Mouse (Mus musculus): Measurements from ENCODE around the gene Ninj1. TPM values are rescaled to one million over a fixed set of nuclear protein-coding genes. Genes with fewer than 3 reads are reported as not detected.

Ninj1 gene
- polyA plus RNA-seq, 1 experiment from 2014 or later, result 26.5 TPM

DNA sequence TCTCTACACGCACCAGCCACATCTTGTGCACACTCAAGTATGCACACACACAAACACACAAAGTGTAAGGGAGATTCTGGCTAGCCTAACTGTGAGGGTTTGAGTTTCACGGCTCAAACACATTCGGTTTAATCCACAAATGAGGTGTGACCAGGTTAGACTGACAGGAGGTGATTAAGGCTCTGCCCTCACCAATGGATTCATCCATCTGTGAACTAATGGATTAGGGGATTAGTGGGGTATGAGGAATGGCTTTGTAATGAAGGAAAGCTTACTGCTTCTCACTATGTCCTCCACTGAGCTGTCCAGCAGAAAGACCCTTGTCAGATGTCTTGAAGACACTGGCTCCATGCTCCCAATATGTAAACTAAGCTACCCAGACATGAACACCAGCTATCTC, 31.4 kb downstream of the Ninj1 start:
- no peak overlapping the region for H3K27ac ChIP-seq
- no peak for ATAC-seq (ENCODE audit: low FRiP score)
- H3K9ac ChIP-seq, result no peak overlapping the region
- peaks cover 36% of the 10 kb centered on the region for H3K27me3 ChIP-seq
- no peaks in the 10 kb centered on the region for H3K9me3 ChIP-seq (replicated peaks)
- no peak overlapping the region for H3K4me2 ChIP-seq (replicated peaks)
- 49% methylated on average over 3 of the region's 3 CpGs for WGBS
- peaks cover 11% of the 10 kb centered on the region; the same call in 1 of the 2 replicates for H3K4me1 ChIP-seq
- no peaks in the 10 kb centered on the region for H3K36me3 ChIP-seq
- H3K4me3 ChIP-seq, result no peak overlapping the region

DNA sequence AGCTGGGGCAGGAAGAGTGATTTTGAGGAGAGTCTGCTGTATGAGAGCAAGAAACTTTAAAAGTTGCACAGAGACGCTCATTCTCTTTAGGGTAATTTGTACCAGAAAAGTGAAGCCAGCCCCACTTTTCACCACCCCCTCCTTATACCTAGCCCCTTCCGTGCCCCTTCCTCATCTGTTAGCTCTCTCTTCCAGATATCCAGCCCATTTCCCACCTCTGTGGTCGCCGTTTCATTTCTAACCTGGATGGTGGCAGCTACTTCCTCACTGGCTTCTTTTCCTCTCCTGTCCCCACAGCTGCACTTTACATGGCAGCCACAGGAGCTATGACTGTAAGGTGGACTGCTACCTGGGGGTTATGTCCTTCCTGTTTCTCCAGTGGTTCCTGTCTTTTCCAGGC, 32.1 kb downstream of the Ninj1 start:
- Histone ChIP-seq H3K27ac (no peak overlapping the region), H3K27me3 (peaks cover 32% of the 10 kb centered on the region), H3K4me3 (no peak overlapping the region), H3K4me2 (replicated peaks) (no peak overlapping the region), H3K36me3 (no peaks in the 10 kb centered on the region), H3K9ac (no peak overlapping the region), H3K4me1 (peaks cover 8% of the 10 kb centered on the region; the same call in 1 of the 2 replicates), H3K9me3 (replicated peaks) (no peaks in the 10 kb centered on the region)
- no peak for ATAC-seq (ENCODE audit: low FRiP score)
- WGBS, result 88% methylated on average over 4 of the region's 4 CpGs

DNA sequence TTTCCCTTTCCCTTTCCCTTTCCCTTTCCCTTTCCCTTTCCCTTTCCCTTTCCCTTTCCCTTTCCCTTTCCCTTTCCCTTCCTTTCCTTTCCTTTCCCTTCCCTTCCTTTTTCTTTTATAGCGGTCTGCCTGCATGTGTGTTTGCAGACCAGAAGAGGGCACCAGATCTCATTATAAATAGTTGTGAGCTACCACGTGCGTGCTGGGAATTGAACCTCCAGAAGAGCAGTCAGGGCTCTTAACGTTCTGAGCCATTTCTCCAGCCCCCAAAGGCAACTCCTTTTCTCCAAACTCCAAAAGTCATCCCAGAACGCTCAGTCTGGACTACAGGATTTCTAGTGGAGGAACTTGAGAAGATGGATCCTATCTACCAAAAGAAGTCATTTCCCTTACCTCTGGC, 33.6 kb downstream of the Ninj1 start:
- H3K36me3 ChIP-seq, result no peaks in the 10 kb centered on the region
- H3K9me3 ChIP-seq (replicated peaks), result no peaks in the 10 kb centered on the region
- no peak overlapping the region for H3K4me3 ChIP-seq
- H3K4me1 ChIP-seq, result no peaks in the 10 kb centered on the region; the same call in 1 of the 2 replicates
- peaks cover 29% of the 10 kb centered on the region for H3K27me3 ChIP-seq
- H3K27ac ChIP-seq, result no peak overlapping the region
- 16% methylated on average over 5 of the region's 5 CpGs for WGBS
- no peak for ATAC-seq (ENCODE audit: low FRiP score)
- no peak overlapping the region for H3K9ac ChIP-seq
- no peak overlapping the region for H3K4me2 ChIP-seq (replicated peaks)

DNA sequence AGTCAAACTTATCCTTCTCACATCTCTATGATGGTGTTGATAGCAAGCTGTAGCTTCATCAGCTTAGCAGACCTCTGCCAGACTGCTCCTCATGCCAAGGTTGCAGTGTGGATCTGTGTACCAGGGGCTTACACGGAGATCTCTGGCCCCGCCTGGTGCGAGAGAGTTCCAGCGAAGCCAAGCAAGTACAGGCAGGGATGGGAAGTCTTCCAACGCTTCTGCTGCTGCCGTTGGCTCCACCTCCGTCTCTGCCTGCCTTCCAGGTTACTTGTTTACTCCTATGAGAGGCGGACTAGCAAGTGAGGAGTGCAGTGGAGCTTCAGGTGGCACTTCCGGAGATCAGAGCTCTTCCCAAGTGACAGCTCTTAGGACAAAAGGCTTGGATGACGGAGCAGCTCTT, 37.0 kb downstream of the Ninj1 start:
- H3K27me3 ChIP-seq, result peaks cover 14% of the 10 kb centered on the region
- no peaks in the 10 kb centered on the region for H3K36me3 ChIP-seq
- no peak for ATAC-seq (ENCODE audit: low FRiP score)
- H3K27ac ChIP-seq, result no peak overlapping the region
- no peak overlapping the region for H3K9ac ChIP-seq
- H3K4me3 ChIP-seq, result no peak overlapping the region
- H3K4me2 ChIP-seq (replicated peaks), result no peak overlapping the region
- WGBS, result 14% methylated on average over 10 of the region's 10 CpGs
- no peaks in the 10 kb centered on the region for H3K9me3 ChIP-seq (replicated peaks)
- H3K4me1 ChIP-seq, result no peaks in the 10 kb centered on the region

DNA sequence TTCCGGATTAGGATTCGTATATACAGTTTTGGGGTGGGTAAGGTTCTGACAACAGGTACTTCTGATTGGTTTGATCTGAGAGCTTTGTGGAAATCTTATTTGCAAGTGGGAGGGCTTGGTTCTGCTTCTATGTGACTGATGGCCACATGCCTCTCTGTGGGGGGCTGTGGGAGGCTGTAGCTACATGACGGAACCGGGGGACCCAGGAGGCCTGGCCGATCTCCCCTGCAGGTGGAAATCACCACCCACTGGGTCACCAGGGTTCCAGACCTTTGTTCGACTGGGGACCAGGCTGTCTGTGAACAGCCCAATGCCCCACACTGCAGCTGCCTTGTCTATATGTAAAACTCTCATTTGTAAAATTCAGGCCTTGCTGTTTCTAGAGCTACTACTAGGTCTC, 37.4 kb downstream of the Ninj1 start:
- Histone ChIP-seq H3K4me3 (no peak overlapping the region), H3K4me2 (replicated peaks) (no peak overlapping the region), H3K27ac (no peak overlapping the region), H3K4me1 (no peaks in the 10 kb centered on the region), H3K27me3 (peaks cover 12% of the 10 kb centered on the region), H3K9ac (no peak overlapping the region), H3K9me3 (replicated peaks) (no peaks in the 10 kb centered on the region), H3K36me3 (no peaks in the 10 kb centered on the region)
- WGBS, result 14% methylated on average over 6 of the region's 6 CpGs
- no peak for ATAC-seq (ENCODE audit: low FRiP score)

DNA sequence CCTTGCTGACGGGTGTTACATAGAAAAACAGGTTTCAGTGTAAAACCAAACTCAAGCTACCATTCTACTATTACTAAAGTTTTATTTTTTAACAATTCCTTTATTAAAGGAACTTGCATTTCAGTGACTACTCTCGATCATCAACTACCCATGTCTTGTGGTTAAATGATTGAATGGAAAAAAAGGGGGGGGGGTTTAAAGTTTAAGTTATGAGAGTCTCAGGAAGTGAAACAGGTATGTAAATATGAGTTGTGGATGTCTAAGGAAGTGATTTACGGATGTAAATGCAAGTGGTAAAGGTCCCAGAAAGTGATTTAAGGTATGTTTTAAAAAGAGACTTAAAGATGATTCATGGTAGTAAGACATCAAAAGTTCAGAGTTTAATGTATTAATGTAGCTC, 37.9 kb downstream of the Ninj1 start:
- Histone ChIP-seq H3K4me1 (no peaks in the 10 kb centered on the region), H3K9me3 (replicated peaks) (no peaks in the 10 kb centered on the region), H3K9ac (no peak overlapping the region), H3K27ac (no peak overlapping the region), H3K4me2 (replicated peaks) (no peak overlapping the region), H3K36me3 (no peaks in the 10 kb centered on the region), H3K27me3 (peaks cover 10% of the 10 kb centered on the region), H3K4me3 (no peak overlapping the region)
- ATAC-seq (ENCODE audit: low FRiP score), result no peak
- 63% methylated on average over 3 of the region's 3 CpGs for whole genome bisulfite sequencing

DNA sequence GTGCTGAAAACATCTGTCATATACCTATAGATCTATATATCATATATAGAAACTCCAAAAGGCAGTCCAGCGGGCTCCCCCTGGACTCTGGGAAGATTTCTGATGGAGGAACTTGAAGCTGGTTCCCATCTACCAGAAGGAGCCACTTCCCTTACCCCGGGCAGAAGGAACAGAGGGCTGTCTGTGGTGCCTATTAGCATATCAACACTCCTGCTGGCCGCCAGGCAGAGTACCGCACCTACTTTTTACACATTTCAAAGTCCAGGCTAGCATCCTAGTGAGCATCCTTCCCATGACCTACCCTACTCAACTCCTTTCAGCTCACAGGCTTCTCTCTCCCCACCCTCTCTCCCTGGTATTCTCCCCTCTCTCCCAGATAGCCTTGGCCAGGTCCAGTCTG, 38.3 kb downstream of the Ninj1 start:
- Histone ChIP-seq H3K4me2 (replicated peaks) (no peak overlapping the region), H3K9ac (no peak overlapping the region), H3K27me3 (peaks cover 7% of the 10 kb centered on the region; the same call in 1 of the 2 replicates), H3K36me3 (no peaks in the 10 kb centered on the region), H3K9me3 (replicated peaks) (no peaks in the 10 kb centered on the region), H3K4me3 (no peak overlapping the region), H3K27ac (no peak overlapping the region), H3K4me1 (no peaks in the 10 kb centered on the region)
- ATAC-seq (ENCODE audit: low FRiP score), result no peak
- WGBS, result 17% methylated on average over 4 of the region's 4 CpGs

DNA sequence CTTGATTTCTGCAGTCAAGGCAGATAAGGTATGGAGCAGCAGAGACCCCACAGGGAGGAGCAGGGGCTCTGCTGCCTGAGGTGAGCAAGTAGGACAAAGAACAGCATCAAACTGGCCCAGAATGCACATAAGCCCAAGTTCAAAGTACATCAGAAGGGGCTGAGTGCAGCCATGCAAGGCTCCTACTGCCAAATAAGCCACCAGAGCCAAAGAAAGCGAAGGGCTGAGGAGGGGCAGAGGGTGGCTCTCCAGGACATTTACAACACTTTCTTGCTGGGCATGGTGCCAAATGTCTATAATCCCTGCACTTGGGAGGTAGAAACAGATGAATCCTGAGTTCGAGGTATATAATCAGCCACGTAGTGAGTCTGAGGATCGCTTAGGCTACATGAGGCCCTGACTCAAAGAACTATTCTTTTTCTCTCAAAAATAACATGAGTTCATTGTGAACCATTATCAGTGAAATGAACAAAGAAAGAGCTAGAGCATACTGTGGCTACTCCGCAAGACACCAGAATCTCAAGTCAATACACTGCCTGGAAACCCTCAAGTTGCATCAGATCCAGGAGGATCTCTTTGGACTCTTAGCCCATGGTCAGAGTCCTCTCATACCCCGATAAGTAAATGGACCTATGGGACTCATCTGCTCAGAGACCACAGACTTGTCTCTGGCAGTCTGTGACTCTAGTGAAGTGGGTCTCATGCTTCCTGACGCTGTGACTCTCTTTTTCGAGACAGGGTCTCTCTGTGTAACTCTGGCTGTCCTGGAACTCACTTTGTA, 46.7 kb downstream of the Ninj1 start:
- H3K27ac ChIP-seq, result no peak overlapping the region
- 0 out of 2 replicates have a peak, but pooled peaks cover 2% of the 10 kb centered on the region for H3K4me1 ChIP-seq
- no peak for ATAC-seq (ENCODE audit: low FRiP score)
- no peak overlapping the region for H3K4me2 ChIP-seq (replicated peaks)
- no peaks in the 10 kb centered on the region for H3K27me3 ChIP-seq
- H3K9me3 ChIP-seq (replicated peaks), result no peaks in the 10 kb centered on the region
- 90% methylated on average over 8 of the region's 8 CpGs for WGBS
- no peak overlapping the region for H3K4me3 ChIP-seq
- H3K36me3 ChIP-seq, result no peaks in the 10 kb centered on the region
- no peak overlapping the region for H3K9ac ChIP-seq

DNA sequence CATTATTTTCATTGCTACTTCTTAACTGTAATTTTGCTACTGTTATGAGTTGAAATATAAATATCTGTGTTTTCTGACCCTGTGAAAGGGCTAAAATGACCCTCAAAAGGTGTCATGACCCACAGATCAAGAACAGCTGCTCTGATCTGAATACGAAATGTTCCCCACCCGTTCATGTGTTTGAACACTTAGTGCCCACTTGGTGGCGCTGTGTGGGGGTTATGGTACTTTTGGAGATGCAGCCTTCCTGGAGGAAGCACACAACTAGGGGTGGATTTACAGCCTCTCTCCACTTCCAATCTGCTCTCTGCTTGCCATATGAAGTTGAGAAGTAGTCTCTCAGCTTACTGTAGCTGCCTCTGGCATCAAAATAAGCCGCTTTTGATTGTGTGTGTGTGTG, 47.4 kb downstream of the Ninj1 start:
- 93% methylated on average over 4 of the region's 4 CpGs for WGBS

DNA sequence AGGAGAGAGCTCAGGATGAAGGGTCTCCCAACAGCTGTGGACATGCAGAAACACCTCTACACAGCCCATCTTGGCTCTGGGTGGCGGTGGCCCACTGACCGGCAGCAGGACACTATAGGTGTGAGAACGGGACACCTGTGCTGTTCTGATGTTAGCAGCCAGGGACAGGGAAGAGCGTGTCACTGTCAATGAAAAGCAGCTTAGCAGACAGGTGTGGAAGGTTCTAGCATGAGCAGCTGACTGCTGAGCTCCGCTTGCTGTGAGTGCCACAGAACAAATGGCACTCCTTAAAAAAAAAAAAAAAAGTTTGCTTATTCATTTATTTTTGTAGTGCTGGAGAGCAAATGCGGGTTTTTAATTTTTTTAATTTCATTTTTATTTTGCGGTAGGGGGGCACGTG, 50.3 kb downstream of the Ninj1 start:
- 90% methylated on average over 8 of the region's 8 CpGs for WGBS
- Histone ChIP-seq H3K4me1 (0 out of 2 replicates have a peak, but pooled peaks cover 2% of the 10 kb centered on the region), H3K9me3 (replicated peaks) (no peaks in the 10 kb centered on the region), H3K4me2 (replicated peaks) (no peak overlapping the region), H3K36me3 (no peaks in the 10 kb centered on the region), H3K4me3 (no peak overlapping the region), H3K27me3 (no peaks in the 10 kb centered on the region), H3K27ac (no peak overlapping the region), H3K9ac (no peak overlapping the region)
- ATAC-seq (ENCODE audit: low FRiP score), result no peak

More for the DNA sequence above, 47.4 kb downstream of the Ninj1 start:
- Histone ChIP-seq H3K4me3 (no peak overlapping the region), H3K4me1 (0 out of 2 replicates have a peak, but pooled peaks cover 2% of the 10 kb centered on the region), H3K27ac (no peak overlapping the region), H3K4me2 (replicated peaks) (no peak overlapping the region), H3K27me3 (no peaks in the 10 kb centered on the region), H3K9me3 (replicated peaks) (no peaks in the 10 kb centered on the region), H3K9ac (no peak overlapping the region), H3K36me3 (no peaks in the 10 kb centered on the region)
- ATAC-seq (ENCODE audit: low FRiP score), result no peak

DNA sequence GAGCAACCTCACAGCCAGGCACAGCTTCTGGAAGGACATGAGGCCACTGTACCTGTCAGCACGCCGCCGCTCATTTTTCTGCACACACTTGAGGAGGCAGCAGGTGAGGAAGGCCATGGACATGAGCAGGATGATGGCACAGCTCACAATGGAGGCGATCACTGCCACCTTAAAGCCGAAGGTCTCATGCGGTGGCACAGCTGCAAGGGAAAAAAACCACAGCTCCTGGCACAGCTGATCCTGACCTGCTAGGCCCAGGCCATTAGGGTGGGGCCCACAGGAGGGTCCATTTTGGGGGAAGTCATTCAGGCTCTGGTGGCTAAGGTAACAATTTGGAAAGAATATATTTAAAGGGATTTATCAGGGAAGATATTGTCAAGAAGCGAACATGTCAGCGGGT, 51.5 kb downstream of the Ninj1 start:
- Histone ChIP-seq H3K4me3 (no peak overlapping the region), H3K27ac (no peak overlapping the region), H3K9ac (no peak overlapping the region), H3K36me3 (no peaks in the 10 kb centered on the region), H3K4me1 (0 out of 2 replicates have a peak, but pooled peaks cover under 1% of the 10 kb centered on the region), H3K27me3 (no peaks in the 10 kb centered on the region), H3K9me3 (replicated peaks) (no peaks in the 10 kb centered on the region), H3K4me2 (replicated peaks) (no peak overlapping the region)
- ATAC-seq (ENCODE audit: low FRiP score), result no peak
- WGBS, result 97% methylated on average over 8 of the region's 8 CpGs

DNA sequence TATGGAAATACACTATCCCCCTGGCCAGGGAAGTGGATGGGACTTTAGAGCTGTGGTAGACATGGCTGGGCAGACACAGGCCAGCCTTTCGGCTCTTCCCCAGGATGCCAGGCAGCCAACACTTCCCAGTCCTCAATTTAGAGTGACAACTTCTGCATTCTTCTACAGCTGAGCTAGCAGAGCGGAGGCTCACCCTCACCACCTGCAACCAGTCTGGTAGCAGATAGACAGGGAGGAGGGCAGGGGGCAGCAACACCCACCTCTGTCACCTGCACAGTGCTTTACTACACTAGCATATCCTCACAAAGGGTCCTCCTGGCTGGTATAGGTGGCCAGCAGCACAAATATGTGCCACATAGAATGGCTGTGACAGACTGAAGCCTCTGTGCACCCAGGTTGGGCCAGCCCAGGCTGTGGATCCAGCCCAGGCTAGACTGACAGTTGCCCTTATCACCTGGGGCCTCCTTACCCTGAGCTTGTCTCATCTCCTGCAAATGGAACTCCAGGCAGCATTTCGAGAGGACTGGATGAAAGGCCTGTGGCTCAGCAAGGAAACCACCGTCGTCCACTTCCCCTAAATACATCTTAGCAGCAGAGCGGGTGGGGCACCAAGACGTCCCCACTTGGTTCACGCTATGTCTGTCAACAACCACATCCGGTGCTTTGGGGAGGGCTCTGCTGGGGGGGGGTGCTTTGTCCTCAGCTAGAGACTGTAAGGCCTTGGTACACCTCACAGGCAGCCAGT, 55.2 kb downstream of the Ninj1 start:
- Histone ChIP-seq H3K36me3 (no peaks in the 10 kb centered on the region), H3K27ac (no peak overlapping the region), H3K4me1 (peaks cover under 1% of the 10 kb centered on the region), H3K4me3 (no peak overlapping the region), H3K27me3 (peaks cover 26% of the 10 kb centered on the region), H3K9me3 (replicated peaks) (no peaks in the 10 kb centered on the region), H3K9ac (no peak overlapping the region), H3K4me2 (replicated peaks) (no peak overlapping the region)
- 72% methylated on average over 9 of the region's 9 CpGs for WGBS
- no peak for ATAC-seq (ENCODE audit: low FRiP score)

Data from hindbrain, embryonic 12.5 days (tissue).